Mouse (Mus musculus) heart, adult 2 months (tissue): ENCODE results near the gene Cisd3.

Experiments
- CTCF ChIP-seq: fragments of 200-600 bp; IDR thresholded peaks from 2 replicates; pipeline ENCODE4 v1.8.1; 2022; ENCODE audit warnings: antibody characterized with exemption, mild to moderate bottlenecking, moderate library complexity
- POLR2A ChIP-seq: fragments of 200-500 bp; IDR thresholded peaks from 2 replicates; pipeline ENCODE4 v1.6.1; 2011; ENCODE audit warnings: mild to moderate bottlenecking, low read depth, low read length, control low read depth; ENCODE audit not compliant: insufficient read depth

DNA sequence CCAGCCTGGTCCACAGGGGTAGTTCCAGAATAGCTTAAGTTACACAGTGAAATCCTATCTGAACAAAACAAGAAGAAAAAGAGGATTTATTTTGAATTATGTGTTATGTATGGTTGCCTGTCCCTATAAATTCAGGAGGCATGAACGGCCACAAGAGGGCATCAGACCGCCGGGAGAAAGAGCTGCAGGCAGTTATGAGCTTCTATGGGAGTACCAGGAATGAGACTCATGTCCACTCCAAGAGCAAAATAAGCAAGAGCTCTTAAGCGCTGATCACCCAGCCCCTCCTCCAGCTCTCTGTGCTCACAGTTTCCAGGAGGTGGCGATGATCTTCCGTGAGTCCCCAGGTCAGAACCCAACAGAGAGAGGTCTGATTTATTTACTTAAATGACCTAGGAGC lies 40.8 kb upstream of the Cisd3 start:
- TF ChIP-seq CTCF (peak; percentile 93), POLR2A (no peak)
